Mouse (Mus musculus): Measurements from ENCODE around the gene Kcnk15.

Gene Kcnk15

GRCm38 (mm10) chr2:163853461-163853901 lies at the start of gene Kcnk15:
TSS of gene Kcnk15 (plus strand) at chr2:163853651.
- no peak for DNase-seq (ENCODE audit: low spot score)

GRCm38 (mm10) chr2:163803838-163804237 lies 49.6 kb upstream of the Kcnk15 start:
- no peak for DNase-seq (ENCODE audit: low spot score)

- DNase-seq (ENCODE audit: low spot score) = no peak
Observed at GRCm38 (mm10) chr2:163809166-163809565, 44.3 kb upstream of the Kcnk15 start.

GRCm38 (mm10) chr2:163809704-163810103 lies 43.7 kb upstream of the Kcnk15 start:
- DNase-seq (ENCODE audit: low spot score) = no peak

- DNase-seq (ENCODE audit: low spot score) = no peak
Observed at GRCm38 (mm10) chr2:163813077-163813476, 40.4 kb upstream of the Kcnk15 start.

GRCm38 (mm10) chr2:163814739-163815465 lies 38.5 kb upstream of the Kcnk15 start:
- no peak for DNase-seq (ENCODE audit: low spot score)

- peak; percentile 83 for DNase-seq (ENCODE audit: low spot score)
Observed at GRCm38 (mm10) chr2:163820607-163821006, 32.8 kb upstream of the Kcnk15 start, which contains the start of gene Ccn5. TSS of gene Ccn5 (plus strand) at chr2:163820861.

- DNase-seq (ENCODE audit: low spot score) = no peak
Observed at GRCm38 (mm10) chr2:163823248-163823647, 30.2 kb upstream of the Kcnk15 start.

- no peak for DNase-seq (ENCODE audit: low spot score)
Observed at GRCm38 (mm10) chr2:163823771-163824170, 29.7 kb upstream of the Kcnk15 start.

GRCm38 (mm10) chr2:163825861-163826260 lies 27.6 kb upstream of the Kcnk15 start:
- no peak for DNase-seq (ENCODE audit: low spot score)

- no peak for DNase-seq (ENCODE audit: low spot score)
Observed at GRCm38 (mm10) chr2:163826494-163826893, 27.0 kb upstream of the Kcnk15 start.

GRCm38 (mm10) chr2:163831163-163831562 lies 22.3 kb upstream of the Kcnk15 start:
- no peak for DNase-seq (ENCODE audit: low spot score)

- DNase-seq (ENCODE audit: low spot score) = peak; percentile 50
Observed at GRCm38 (mm10) chr2:163838043-163838442, 15.4 kb upstream of the Kcnk15 start.

- DNase-seq (ENCODE audit: low spot score) = peak; percentile 34
Observed at GRCm38 (mm10) chr2:163839519-163839918, 13.9 kb upstream of the Kcnk15 start.

- no peak for DNase-seq (ENCODE audit: low spot score)
Observed at GRCm38 (mm10) chr2:163842043-163842442, 11.4 kb upstream of the Kcnk15 start.

- no peak for DNase-seq (ENCODE audit: low spot score)
Observed at GRCm38 (mm10) chr2:163857233-163857632, 3.8 kb downstream of the Kcnk15 start.

- DNase-seq (ENCODE audit: low spot score) = no peak
Observed at GRCm38 (mm10) chr2:163858254-163858947, 5.0 kb downstream of the Kcnk15 start.

- DNase-seq (ENCODE audit: low spot score) = no peak
Observed at GRCm38 (mm10) chr2:163865311-163865710, 11.9 kb downstream of the Kcnk15 start.

- no peak for DNase-seq (ENCODE audit: low spot score)
Observed at GRCm38 (mm10) chr2:163866061-163866460, 12.6 kb downstream of the Kcnk15 start.

GRCm38 (mm10) chr2:163869783-163870182 lies 16.3 kb downstream of the Kcnk15 start:
- no peak for DNase-seq (ENCODE audit: low spot score)

GRCm38 (mm10) chr2:163871266-163871665 lies 17.8 kb downstream of the Kcnk15 start:
- no peak for DNase-seq (ENCODE audit: low spot score)

- no peak for DNase-seq (ENCODE audit: low spot score)
Observed at GRCm38 (mm10) chr2:163871906-163872305, 18.5 kb downstream of the Kcnk15 start.

- no peak for DNase-seq (ENCODE audit: low spot score)
Observed at GRCm38 (mm10) chr2:163874877-163875276, 21.4 kb downstream of the Kcnk15 start.

Data from ovary, adult 18-20 months (tissue).